Mouse (Mus musculus) midbrain, embryonic 13.5 days (tissue): ENCODE results near the gene Zfp831. TPM values are rescaled to one million over a fixed set of nuclear protein-coding genes. Genes with fewer than 3 reads are reported as not detected.

ENCODE experiments used
- ATAC-seq: fragments of 200-750 bp; cut with Nextera tagmentation; 2 replicates; pipeline ENCODE4 v1.8.0; 2017; ENCODE audit warnings: mild to moderate bottlenecking, moderate TSS enrichment, moderate library complexity
- H3K27ac ChIP-seq: fragments of 300-500 bp; sonication (generic); 2 replicates; pipeline ENCODE4 v1.5.1; 2015; ENCODE audit warnings: inconsistent platforms, mild to moderate bottlenecking, moderate library complexity
- H3K27me3 ChIP-seq: fragments of 300-500 bp; sonication (generic); 2 replicates; pipeline ENCODE4 v1.6.1; 2015; ENCODE audit warnings: mild to moderate bottlenecking, inconsistent platforms
- H3K36me3 ChIP-seq: fragments of 300-500 bp; sonication (generic); 2 replicates; pipeline ENCODE4 v1.6.1; 2015; ENCODE audit warnings: mild to moderate bottlenecking, inconsistent platforms
- H3K4me1 ChIP-seq: fragments of 300-500 bp; sonication (generic); replicated peaks from 2 replicates; pipeline ENCODE4 v1.6.1; 2015; ENCODE audit warnings: inconsistent platforms
- H3K4me2 ChIP-seq: fragments of 300-500 bp; sonication (generic); replicated peaks from 2 replicates; pipeline ENCODE4 v1.6.1; 2015; ENCODE audit warnings: moderate library complexity, mild to moderate bottlenecking, inconsistent platforms
- H3K4me3 ChIP-seq: fragments of 300-500 bp; sonication (generic); replicated peaks from 2 replicates; pipeline ENCODE4 v1.5.1; 2015; ENCODE audit warnings: mild to moderate bottlenecking, inconsistent platforms
- H3K9ac ChIP-seq: fragments of 300-500 bp; sonication (generic); replicated peaks from 2 replicates; pipeline ENCODE4 v1.6.1; 2015; ENCODE audit warnings: mild to moderate bottlenecking, inconsistent platforms
- H3K9me3 ChIP-seq: fragments of 300-500 bp; sonication (generic); 2 replicates; pipeline ENCODE4 v1.6.1; 2016; ENCODE audit warnings: mild to moderate bottlenecking, inconsistent platforms
- WGBS: fragments of 180-500 bp; shearing (Covaris S2); methylation state at CpG from one replicate; pipeline ENCODE4 v1.1.7; 2015; 5-methylcytosine and 5-hydroxymethylcytosine counted together
- polyA plus RNA-seq: library from polyadenylated mRNA; unstranded; fragments of >200 nt; fragmentation: Nextera tagmentation; extraction: Ambion mirVana; gene quantifications from 2 replicates; pipeline ENCODE4 v1.2.1, GENCODE M21; 2015

The Zfp831 gene
- polyA plus RNA-seq, 1 experiment from 2014 or later, result 0.01 TPM

GRCm38 (mm10) chr2:174609892-174610291, 33.4 kb upstream of the Zfp831 start:
- 88% methylated on average over 5 of the region's 5 CpGs for WGBS
- Histone ChIP-seq H3K9ac (no peak overlapping the region), H3K27me3 (no peaks in the 10 kb centered on the region), H3K9me3 (no peaks in the 10 kb centered on the region), H3K4me2 (no peak overlapping the region), H3K4me3 (no peak overlapping the region), H3K4me1 (no peaks in the 10 kb centered on the region), H3K27ac (no peak overlapping the region), H3K36me3 (no peaks in the 10 kb centered on the region)
- ATAC-seq, result no peak

DNA sequence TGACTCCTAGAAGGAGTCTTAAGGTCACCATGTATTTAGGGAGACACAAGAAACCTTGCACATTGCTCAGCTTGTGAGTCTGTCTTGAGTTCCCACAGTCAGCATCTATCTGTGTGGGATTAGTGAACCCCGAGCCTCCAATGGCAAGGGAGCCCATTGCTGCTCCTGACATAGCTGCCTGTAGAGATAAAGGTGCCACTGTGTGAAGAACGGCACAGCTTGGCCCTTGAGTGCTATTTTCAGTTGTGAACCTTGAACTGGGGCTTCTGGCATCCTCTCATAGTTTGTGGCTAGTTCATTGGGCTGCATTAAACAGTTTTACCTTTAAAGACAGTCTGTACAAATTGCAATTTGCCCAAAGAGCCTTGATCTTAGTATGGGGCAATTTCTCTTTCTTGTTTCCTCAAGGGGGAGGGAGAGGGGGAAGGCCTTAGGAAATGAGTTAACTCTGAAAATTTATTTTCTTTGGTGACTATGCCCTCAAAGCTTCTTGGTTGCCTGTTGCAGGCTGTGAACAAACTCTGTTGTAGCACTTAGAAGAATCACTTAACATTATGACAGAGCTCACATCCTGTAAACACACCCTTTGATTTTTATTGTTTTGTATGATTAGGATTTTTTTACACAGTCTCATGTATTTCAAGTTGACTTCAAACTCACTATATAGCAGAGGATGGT, 30.8 kb upstream of the Zfp831 start:
- no peak overlapping the region for H3K4me3 ChIP-seq
- no peaks in the 10 kb centered on the region for H3K9me3 ChIP-seq
- no peaks in the 10 kb centered on the region for H3K4me1 ChIP-seq
- WGBS, result 84% methylated on average over 2 of the region's 2 CpGs
- no peak overlapping the region for H3K4me2 ChIP-seq
- no peak overlapping the region for H3K27ac ChIP-seq
- H3K9ac ChIP-seq, result no peak overlapping the region
- ATAC-seq, result no peak
- no peaks in the 10 kb centered on the region for H3K36me3 ChIP-seq
- H3K27me3 ChIP-seq, result no peaks in the 10 kb centered on the region

DNA sequence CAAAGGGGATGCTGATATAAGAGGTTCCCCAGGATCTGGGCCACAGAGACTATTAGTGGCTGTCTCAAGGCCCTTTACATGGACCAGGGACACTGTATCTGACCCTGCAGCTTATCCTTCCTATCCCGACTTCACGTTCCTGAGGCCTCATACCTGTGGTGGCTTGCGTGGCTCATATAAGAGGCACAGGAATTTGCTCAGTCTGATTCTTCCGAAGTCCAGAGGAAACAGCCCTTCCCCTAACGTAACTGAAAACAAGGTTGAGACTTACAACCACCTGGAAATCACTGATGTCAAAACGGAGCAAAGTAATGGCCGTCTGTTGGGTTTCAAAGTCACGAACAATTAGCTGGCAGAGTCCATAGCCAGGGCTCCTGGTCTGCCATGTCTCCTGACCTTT, 30.1 kb upstream of the Zfp831 start:
- no peaks in the 10 kb centered on the region for H3K27me3 ChIP-seq
- no peak overlapping the region for H3K4me3 ChIP-seq
- no peak overlapping the region for H3K27ac ChIP-seq
- no peaks in the 10 kb centered on the region for H3K4me1 ChIP-seq
- H3K9me3 ChIP-seq, result no peaks in the 10 kb centered on the region
- no peak overlapping the region for H3K9ac ChIP-seq
- 88% methylated on average over 8 of the region's 8 CpGs for WGBS
- no peak overlapping the region for H3K4me2 ChIP-seq
- no peaks in the 10 kb centered on the region for H3K36me3 ChIP-seq
- ATAC-seq, result no peak

DNA sequence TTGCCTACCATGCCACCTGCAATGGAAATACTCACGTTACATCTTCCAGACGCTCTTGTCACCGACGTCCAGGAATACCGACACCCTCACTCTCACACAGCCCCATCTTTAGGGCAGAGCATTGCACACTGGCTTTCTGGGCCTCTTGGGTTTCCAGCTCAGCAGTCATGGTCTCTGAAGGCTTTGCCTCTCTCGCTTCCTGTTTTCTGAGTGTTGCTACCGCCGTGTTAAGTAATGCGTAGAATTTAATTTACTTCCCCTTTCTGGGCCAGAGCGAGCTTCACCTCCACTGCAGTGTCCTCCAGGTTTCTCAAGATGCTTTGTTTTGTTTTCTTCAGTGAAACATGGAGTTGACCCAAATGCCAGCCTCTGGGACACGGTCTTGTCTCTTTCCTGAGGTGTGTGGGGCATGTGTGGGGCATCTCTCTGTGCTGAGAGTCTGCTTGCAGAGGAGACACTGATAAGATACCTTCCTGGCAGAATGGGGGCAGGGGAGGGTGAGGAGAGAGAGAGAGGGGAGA, 29.4 kb upstream of the Zfp831 start:
- Histone ChIP-seq H3K27me3 (no peaks in the 10 kb centered on the region), H3K9me3 (no peaks in the 10 kb centered on the region), H3K4me3 (no peak overlapping the region), H3K9ac (no peak overlapping the region), H3K36me3 (no peaks in the 10 kb centered on the region), H3K4me2 (no peak overlapping the region), H3K4me1 (no peaks in the 10 kb centered on the region), H3K27ac (no peak overlapping the region)
- 82% methylated on average over 11 of the region's 11 CpGs for WGBS
- ATAC-seq, result no peak

DNA sequence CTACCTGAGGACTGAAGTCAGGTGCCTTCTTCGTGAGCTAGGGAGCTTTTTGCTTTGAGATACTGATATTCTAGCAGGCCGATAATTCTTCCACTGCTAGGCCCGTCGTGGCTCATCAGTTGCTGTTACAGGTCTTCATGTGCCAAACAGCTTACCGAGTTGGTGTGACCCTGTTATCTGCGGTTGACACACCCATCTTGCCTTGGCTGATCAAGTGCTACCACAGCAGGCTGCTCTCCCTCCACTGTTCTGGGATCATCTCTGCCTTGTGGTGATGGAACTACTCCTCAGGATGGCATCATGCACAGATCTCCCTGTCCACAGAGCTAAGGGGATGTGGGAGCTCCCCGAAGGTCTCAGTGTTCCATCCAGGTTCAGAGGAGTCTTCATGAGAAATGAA, 21.5 kb upstream of the Zfp831 start:
- 94% methylated on average over 7 of the region's 7 CpGs for WGBS
- no peak overlapping the region for H3K27ac ChIP-seq
- ATAC-seq, result no peak
- no peak overlapping the region for H3K4me2 ChIP-seq
- H3K36me3 ChIP-seq, result no peaks in the 10 kb centered on the region
- no peaks in the 10 kb centered on the region for H3K27me3 ChIP-seq
- H3K4me1 ChIP-seq, result no peaks in the 10 kb centered on the region
- no peak overlapping the region for H3K9ac ChIP-seq
- H3K9me3 ChIP-seq, result no peaks in the 10 kb centered on the region
- no peak overlapping the region for H3K4me3 ChIP-seq

DNA sequence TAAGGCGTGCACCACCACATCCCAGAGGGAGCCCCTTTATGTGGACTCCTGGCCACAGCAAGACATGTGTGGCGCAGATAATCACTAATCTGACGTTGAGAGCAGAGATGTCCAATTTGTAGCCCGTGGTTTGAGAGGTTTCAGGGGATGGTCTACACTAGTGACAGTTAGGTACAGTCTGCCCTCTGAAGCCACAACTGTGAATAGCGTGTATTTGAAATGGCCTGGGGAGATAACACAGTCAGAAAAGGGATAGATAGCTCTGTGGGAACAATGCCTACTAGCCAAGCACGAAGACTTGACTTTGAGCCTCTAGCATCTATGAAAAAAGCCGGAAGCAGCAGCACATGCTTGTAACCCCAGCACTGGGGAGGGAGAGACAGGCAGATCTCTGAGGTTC, 18.9 kb upstream of the Zfp831 start:
- Histone ChIP-seq H3K27ac (no peak overlapping the region), H3K27me3 (no peaks in the 10 kb centered on the region), H3K4me1 (0 out of 2 replicates have a peak, but pooled peaks cover 2% of the 10 kb centered on the region), H3K9ac (no peak overlapping the region), H3K36me3 (no peaks in the 10 kb centered on the region), H3K4me2 (no peak overlapping the region), H3K9me3 (no peaks in the 10 kb centered on the region), H3K4me3 (no peak overlapping the region)
- no peak for ATAC-seq
- 86% methylated on average over 7 of the region's 7 CpGs for WGBS

DNA sequence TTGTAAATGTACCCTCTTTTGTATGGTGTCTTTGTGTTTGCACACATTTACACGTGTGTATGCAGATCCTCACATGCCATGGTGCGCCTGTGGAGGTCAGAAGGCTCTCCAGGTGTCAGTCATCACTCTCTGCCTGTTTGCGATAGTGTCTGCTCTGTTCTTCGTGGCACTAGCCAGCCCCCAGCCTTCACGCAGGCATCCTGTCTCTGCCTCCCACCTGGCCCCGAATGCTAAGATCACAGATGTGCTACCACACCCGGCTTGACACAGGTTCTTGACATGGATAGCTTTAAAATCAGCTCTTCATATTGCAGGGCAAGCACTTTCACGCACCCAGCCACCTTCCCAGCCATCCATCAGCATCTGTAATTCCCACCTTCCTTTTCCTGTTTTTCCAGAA, 16.3 kb upstream of the Zfp831 start:
- ATAC-seq, result no peak
- Histone ChIP-seq H3K27me3 (no peaks in the 10 kb centered on the region), H3K27ac (no peak overlapping the region), H3K9me3 (no peaks in the 10 kb centered on the region), H3K36me3 (no peaks in the 10 kb centered on the region), H3K9ac (no peak overlapping the region), H3K4me3 (no peak overlapping the region), H3K4me2 (no peak overlapping the region), H3K4me1 (0 out of 2 replicates have a peak, but pooled peaks cover 2% of the 10 kb centered on the region)
- WGBS, result 82% methylated on average over 8 of the region's 8 CpGs

DNA sequence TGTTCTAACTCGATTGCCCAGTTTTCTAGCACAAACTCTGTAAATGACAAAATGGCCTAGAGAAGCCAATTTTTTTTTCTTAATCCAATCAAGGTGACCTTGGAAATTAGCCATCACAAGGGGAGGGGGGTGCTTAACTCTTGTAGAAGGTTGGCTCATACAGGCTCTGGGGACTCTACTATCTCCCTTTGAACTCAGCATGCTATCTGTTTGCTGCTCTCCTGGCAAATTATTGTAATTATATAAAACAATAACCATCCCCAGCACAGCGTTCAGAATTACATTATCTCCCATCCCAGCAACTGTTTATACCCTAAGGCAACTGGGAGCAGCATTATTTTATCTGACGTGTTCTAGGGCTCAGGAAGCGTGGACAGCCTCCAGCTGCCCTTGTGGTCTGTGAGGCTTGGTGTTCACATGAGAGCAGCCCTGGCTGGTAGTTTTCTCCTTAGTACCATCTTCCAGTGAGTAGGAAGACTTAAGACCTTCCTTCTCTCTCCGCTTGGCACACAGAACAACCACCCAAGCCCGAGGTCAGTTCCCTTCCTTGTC, 14.0 kb upstream of the Zfp831 start:
- no peak overlapping the region for H3K4me3 ChIP-seq
- H3K9me3 ChIP-seq, result no peaks in the 10 kb centered on the region
- H3K4me1 ChIP-seq, result 0 out of 2 replicates have a peak, but pooled peaks cover 2% of the 10 kb centered on the region
- H3K27me3 ChIP-seq, result no peaks in the 10 kb centered on the region
- no peak overlapping the region for H3K9ac ChIP-seq
- H3K36me3 ChIP-seq, result no peaks in the 10 kb centered on the region
- no peak overlapping the region for H3K27ac ChIP-seq
- H3K4me2 ChIP-seq, result no peak overlapping the region
- ATAC-seq, result no peak
- 76% methylated on average over 6 of the region's 6 CpGs for WGBS

GRCm38 (mm10) chr2:174636750-174637149, 6.6 kb upstream of the Zfp831 start:
- no peak for ATAC-seq
- Histone ChIP-seq H3K36me3 (no peaks in the 10 kb centered on the region), H3K9ac (no peak overlapping the region), H3K27me3 (no peaks in the 10 kb centered on the region), H3K9me3 (no peaks in the 10 kb centered on the region), H3K4me1 (no peaks in the 10 kb centered on the region), H3K4me2 (no peak overlapping the region), H3K27ac (no peak overlapping the region), H3K4me3 (no peak overlapping the region)
- 38% methylated on average over 1 of the region's 1 CpGs for WGBS

DNA sequence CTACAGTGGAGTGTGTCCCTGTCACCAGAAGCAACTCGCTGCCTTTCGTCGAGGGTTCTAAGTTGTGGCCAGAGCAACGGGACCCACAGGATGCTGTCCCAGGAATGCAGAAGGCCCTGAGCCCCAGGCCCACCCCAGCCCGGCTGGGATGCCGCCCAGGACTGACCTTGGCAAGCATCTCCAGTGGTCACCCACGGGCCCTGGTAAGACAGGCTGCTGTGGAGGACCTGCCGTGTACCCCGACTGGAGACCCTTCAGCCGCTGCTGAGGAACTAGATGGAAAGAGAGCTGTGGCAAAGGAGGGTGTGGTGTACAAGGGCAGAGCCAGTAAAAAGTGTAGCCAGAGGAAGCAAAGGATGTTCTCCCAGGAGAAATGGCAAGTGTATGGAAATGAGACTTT, 1.6 kb downstream of the Zfp831 start:
- H3K9ac ChIP-seq, result no peak overlapping the region
- ATAC-seq, result no peak
- WGBS, result 93% methylated on average over 10 of the region's 10 CpGs
- H3K36me3 ChIP-seq, result no peaks in the 10 kb centered on the region
- H3K4me2 ChIP-seq, result no peak overlapping the region
- no peak overlapping the region for H3K27ac ChIP-seq
- H3K27me3 ChIP-seq, result no peaks in the 10 kb centered on the region
- no peaks in the 10 kb centered on the region for H3K4me1 ChIP-seq
- peaks cover 5% of the 10 kb centered on the region; the same call in 1 of the 2 replicates for H3K9me3 ChIP-seq
- no peak overlapping the region for H3K4me3 ChIP-seq

GRCm38 (mm10) chr2:174652864-174653263, 9.5 kb downstream of the Zfp831 start:
- WGBS, result 73% methylated on average over 4 of the region's 4 CpGs
- ATAC-seq, result no peak
- no peaks in the 10 kb centered on the region for H3K4me1 ChIP-seq
- H3K4me3 ChIP-seq, result no peak overlapping the region
- H3K9me3 ChIP-seq, result peaks cover 5% of the 10 kb centered on the region; the same call in 1 of the 2 replicates
- H3K9ac ChIP-seq, result no peak overlapping the region
- no peak overlapping the region for H3K4me2 ChIP-seq
- H3K27me3 ChIP-seq, result no peaks in the 10 kb centered on the region
- H3K36me3 ChIP-seq, result no peaks in the 10 kb centered on the region
- no peak overlapping the region for H3K27ac ChIP-seq

DNA sequence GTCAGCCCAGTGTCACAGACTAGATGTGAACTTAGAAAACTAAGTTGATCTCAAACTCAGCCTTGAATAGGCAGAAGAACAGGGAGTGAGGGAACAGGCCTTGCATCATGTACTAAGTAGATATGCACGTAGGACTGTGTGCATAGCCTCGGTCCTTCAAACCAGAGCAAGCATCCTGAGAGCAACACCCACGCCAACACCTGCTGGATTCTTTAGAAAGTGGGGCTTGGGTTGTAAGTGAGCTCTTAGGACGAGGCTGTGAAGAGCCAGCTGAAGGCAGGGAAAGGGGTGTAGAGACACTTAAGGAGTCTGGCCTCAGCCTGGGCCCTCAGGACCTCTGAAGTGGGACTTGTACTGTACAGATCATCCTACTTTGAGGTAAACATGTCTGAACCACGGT, 12.0 kb downstream of the Zfp831 start:
- Histone ChIP-seq H3K36me3 (no peaks in the 10 kb centered on the region), H3K9ac (no peak overlapping the region), H3K4me2 (no peak overlapping the region), H3K9me3 (no peaks in the 10 kb centered on the region), H3K27ac (no peak overlapping the region), H3K4me3 (no peak overlapping the region), H3K4me1 (no peaks in the 10 kb centered on the region), H3K27me3 (no peaks in the 10 kb centered on the region)
- WGBS, result 82% methylated on average over 5 of the region's 5 CpGs
- ATAC-seq, result no peak
